Mouse (Mus musculus): Measurements from ENCODE around the gene Tmem222.

GRCm38 (mm10) chr4:133240934-133241908, 36.4 kb downstream of the Tmem222 start:
- TF ChIP-seq CTCF (IDR thresholded peaks at IDR 0.05; ENCODE audit: borderline replicate concordance, insufficient read depth, low read length) (no peak), POLR2A (IDR thresholded peaks at IDR 0.05; ENCODE audit: low read depth, low read length) (peak; percentile 97)
